Mouse (Mus musculus) embryonic facial prominence, embryonic 11.5 days (tissue): ENCODE results near the gene Rnf223. TPM values are rescaled to one million over a fixed set of nuclear protein-coding genes. Genes with fewer than 3 reads are reported as not detected.

Experiments used
- ATAC-seq: fragments of 200-750 bp; cut with Nextera tagmentation; replicated peaks from 2 replicates; pipeline ENCODE4 v1.8.0; 2017; ENCODE audit warnings: low read depth; ENCODE audit not compliant: insufficient number of reproducible peaks, low FRiP score, low TSS enrichment
- DNase-seq: peaks from one replicate; pipeline ENCODE4 v3.0.0-alpha.2; 2015; ENCODE audit warnings: low spot score
- H3K27ac ChIP-seq: fragments of 300-500 bp; sonication (generic); replicated peaks from 2 replicates; pipeline ENCODE4 v1.5.1; 2014; ENCODE audit warnings: mild to moderate bottlenecking, low read depth, low read length, control low read depth
- H3K27me3 ChIP-seq: fragments of 300-500 bp; sonication (generic); 2 replicates; pipeline ENCODE4 v1.6.1; 2014; ENCODE audit warnings: mild to moderate bottlenecking, low read length, moderate library complexity, mixed read lengths; ENCODE audit not compliant: control insufficient read depth, insufficient read depth
- H3K36me3 ChIP-seq: fragments of 300-500 bp; sonication (generic); replicated peaks from 2 replicates; pipeline ENCODE4 v1.6.1; 2014; ENCODE audit warnings: low read depth, mild to moderate bottlenecking, low read length, moderate library complexity, mixed read lengths; ENCODE audit not compliant: control insufficient read depth, insufficient read depth
- H3K4me1 ChIP-seq: fragments of 300-500 bp; sonication (generic); 2 replicates; pipeline ENCODE4 v1.6.1; 2014; ENCODE audit warnings: low read length, mixed read lengths; ENCODE audit not compliant: control insufficient read depth, insufficient read depth
- H3K4me2 ChIP-seq: fragments of 300-500 bp; sonication (generic); 2 replicates; pipeline ENCODE4 v1.6.1; 2014; ENCODE audit warnings: low read depth, mild to moderate bottlenecking, control low read depth, low read length, moderate library complexity
- H3K4me3 ChIP-seq: fragments of 300-500 bp; sonication (generic); 2 replicates; pipeline ENCODE4 v1.5.1; 2014; ENCODE audit warnings: low read depth, low read length, control low read depth
- H3K9ac ChIP-seq: fragments of 300-500 bp; sonication (generic); replicated peaks from 2 replicates; pipeline ENCODE4 v1.6.1; 2014; ENCODE audit warnings: mild to moderate bottlenecking, control low read depth, low read length
- H3K9me3 ChIP-seq: fragments of 300-500 bp; sonication (generic); replicated peaks from 2 replicates; pipeline ENCODE4 v1.6.1; 2016; ENCODE audit warnings: mild to moderate bottlenecking, low read length, inconsistent platforms, mixed read lengths; ENCODE audit not compliant: control insufficient read depth
- WGBS: fragments of 180-500 bp; shearing (Covaris S2); extraction: QIAGEN DNeasy Blood & Tissue Kit; methylation state at CpG from one replicate; pipeline ENCODE4 v1.1.7; 2014; 5-methylcytosine and 5-hydroxymethylcytosine counted together
- polyA plus RNA-seq: library from polyadenylated mRNA; unstranded; fragments of >200 nt; fragmentation: Nextera tagmentation; extraction: Ambion mirVana; gene quantifications from 2 replicates; pipeline ENCODE4 v1.2.1, GENCODE M21; 2014

The Rnf223 gene
- 0.38 and 0.43 TPM in 2 replicates for polyA plus RNA-seq

GRCm38 (mm10) chr4:156130436-156130835, at the start of gene Rnf223:
TSS of gene Rnf223 (plus strand) at chr4:156130513.
- Histone ChIP-seq H3K9me3 (no peaks in the 10 kb centered on the region), H3K4me3 (no peak within 1 kb of the TSS), H3K27me3 (no peaks in the 10 kb centered on the region), H3K27ac (no peak within 1 kb of the TSS), H3K4me1 (no peaks in the 10 kb centered on the region), H3K4me2 (no peak within 1 kb of the TSS), H3K36me3 (peaks cover 5% of the 10 kb centered on the region), H3K9ac (no peak within 1 kb of the TSS)
- ATAC-seq (no peak), DNase-seq (no peak)
- 83% methylated on average over 15 of the region's 15 CpGs for WGBS

- Histone ChIP-seq H3K4me2 (no peak overlapping the region), H3K4me3 (no peak overlapping the region), H3K27me3 (0 out of 2 replicates have a peak, but pooled peaks cover 4% of the 10 kb centered on the region), H3K27ac (no peak overlapping the region), H3K4me1 (peaks cover 4% of the 10 kb centered on the region; the same call in 1 of the 2 replicates), H3K36me3 (no peaks in the 10 kb centered on the region), H3K9me3 (no peaks in the 10 kb centered on the region), H3K9ac (no peak overlapping the region)
- no peak for DNase-seq
- ATAC-seq = no peak
- 60% methylated on average over 4 of the region's 4 CpGs for WGBS
These were observed 47.6 kb upstream of the Rnf223 start for GRCm38 (mm10) chr4:156082621-156083234.

- H3K27ac ChIP-seq = no peak overlapping the region
- H3K9me3 ChIP-seq = no peaks in the 10 kb centered on the region
- H3K9ac ChIP-seq = no peak overlapping the region
- H3K27me3 ChIP-seq = no peaks in the 10 kb centered on the region
- no peak for DNase-seq
- WGBS = 81% methylated on average over 5 of the region's 5 CpGs
- no peak overlapping the region for H3K4me2 ChIP-seq
- H3K4me1 ChIP-seq = no peaks in the 10 kb centered on the region
- no peak overlapping the region for H3K4me3 ChIP-seq
- no peaks in the 10 kb centered on the region for H3K36me3 ChIP-seq
- no peak for ATAC-seq
These were observed 47.0 kb upstream of the Rnf223 start for GRCm38 (mm10) chr4:156083348-156083747.

DNA sequence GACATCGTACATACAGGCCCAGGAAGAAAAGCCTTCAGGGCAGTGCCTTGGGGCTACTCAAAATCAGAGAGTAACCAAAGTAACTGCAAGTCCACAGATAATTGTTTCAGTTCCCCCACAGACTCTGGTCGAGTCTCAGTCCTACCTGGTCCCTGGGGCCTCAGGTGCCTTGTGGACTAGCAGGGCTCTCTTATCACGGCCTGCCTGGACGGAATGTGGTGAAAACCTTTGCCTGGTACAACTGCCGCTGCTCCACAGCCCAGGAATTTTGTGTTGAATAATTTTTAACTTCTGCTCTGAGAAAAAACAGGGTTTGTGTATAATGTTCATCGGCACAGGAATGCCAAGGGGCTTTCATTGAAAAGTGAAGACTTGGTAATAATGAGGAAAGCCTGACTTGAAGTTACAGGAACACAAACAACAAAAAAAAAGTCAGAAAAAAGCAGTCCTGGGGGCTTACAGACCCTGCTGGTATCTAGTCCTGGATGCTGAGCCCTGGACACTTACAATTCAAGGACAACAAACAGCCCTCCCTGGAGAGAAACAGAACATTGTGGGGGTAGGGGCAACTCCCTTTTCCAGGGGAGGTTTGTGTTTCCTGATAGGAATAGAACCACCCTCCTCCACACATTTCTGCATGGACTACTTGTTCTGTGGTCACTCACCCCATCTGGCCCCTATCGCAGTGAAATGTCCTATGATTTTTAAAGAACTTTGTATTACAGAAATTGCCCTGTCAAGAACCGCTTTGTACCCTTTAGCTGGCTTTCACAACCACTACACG, 46.0 kb upstream of the Rnf223 start:
- Histone ChIP-seq H3K36me3 (no peaks in the 10 kb centered on the region), H3K4me3 (no peak overlapping the region), H3K9ac (no peak overlapping the region), H3K27me3 (no peaks in the 10 kb centered on the region), H3K9me3 (no peaks in the 10 kb centered on the region), H3K4me2 (no peak overlapping the region), H3K27ac (no peak overlapping the region), H3K4me1 (no peaks in the 10 kb centered on the region)
- 74% methylated on average over 9 of the region's 9 CpGs for WGBS
- ATAC-seq (no peak), DNase-seq (no peak)

DNA sequence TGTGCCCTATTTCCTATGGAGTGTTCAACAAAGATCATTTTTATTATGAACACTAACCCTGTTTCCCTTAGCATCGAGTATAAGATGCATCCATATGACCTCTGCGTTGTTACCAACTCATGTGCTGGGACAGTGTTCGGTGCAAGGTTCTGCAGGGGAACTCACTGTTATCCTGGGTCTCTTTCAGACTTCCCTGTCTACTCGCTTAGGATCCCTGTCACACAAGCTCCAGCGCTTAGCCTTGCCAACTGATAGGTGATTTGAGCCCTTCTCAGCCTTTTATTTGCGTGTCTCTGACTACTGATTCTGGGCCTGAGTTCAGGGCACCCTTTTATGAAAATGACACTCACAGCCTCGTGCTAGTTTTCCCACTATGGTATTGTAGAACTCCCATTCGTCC, 45.1 kb upstream of the Rnf223 start:
- no peak overlapping the region for H3K4me2 ChIP-seq
- H3K9ac ChIP-seq = no peak overlapping the region
- H3K4me1 ChIP-seq = no peaks in the 10 kb centered on the region
- H3K9me3 ChIP-seq = no peaks in the 10 kb centered on the region
- DNase-seq = no peak
- H3K4me3 ChIP-seq = no peak overlapping the region
- H3K27me3 ChIP-seq = no peaks in the 10 kb centered on the region
- no peak for ATAC-seq
- 85% methylated on average over 8 of the region's 8 CpGs for WGBS
- H3K27ac ChIP-seq = no peak overlapping the region
- H3K36me3 ChIP-seq = no peaks in the 10 kb centered on the region

- no peaks in the 10 kb centered on the region for H3K36me3 ChIP-seq
- DNase-seq (no peak), ATAC-seq (no peak)
- WGBS = 34% methylated on average over 5 of the region's 5 CpGs
- H3K9ac ChIP-seq = no peak overlapping the region
- no peak overlapping the region for H3K4me2 ChIP-seq
- no peaks in the 10 kb centered on the region for H3K4me1 ChIP-seq
- H3K27ac ChIP-seq = no peak overlapping the region
- no peaks in the 10 kb centered on the region for H3K27me3 ChIP-seq
- no peaks in the 10 kb centered on the region for H3K9me3 ChIP-seq
- no peak overlapping the region for H3K4me3 ChIP-seq
These were observed 42.8 kb upstream of the Rnf223 start for GRCm38 (mm10) chr4:156087398-156088087.

DNA sequence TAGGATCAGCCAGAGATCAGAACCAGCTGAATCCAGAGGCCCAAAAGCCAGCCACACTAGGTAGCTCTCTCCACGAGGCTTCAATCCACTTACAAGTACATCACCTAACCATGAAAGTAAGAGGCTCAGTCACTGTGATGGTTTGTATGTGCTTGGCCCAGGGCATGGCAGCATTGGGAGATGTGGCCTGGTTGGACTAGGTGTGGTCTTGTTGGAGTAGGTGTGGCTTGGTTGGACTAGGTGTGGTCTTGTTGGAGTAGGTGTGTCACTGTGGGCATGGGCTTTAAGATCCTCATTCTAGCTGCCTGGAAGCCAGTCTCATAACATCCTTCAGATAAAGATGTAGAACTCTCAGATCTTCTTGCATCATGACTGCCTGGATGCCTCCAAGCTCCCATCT, 39.1 kb upstream of the Rnf223 start:
- H3K36me3 ChIP-seq = no peaks in the 10 kb centered on the region
- H3K4me3 ChIP-seq = no peak overlapping the region
- no peak for ATAC-seq
- no peaks in the 10 kb centered on the region for H3K4me1 ChIP-seq
- H3K27ac ChIP-seq = no peak overlapping the region
- no peaks in the 10 kb centered on the region for H3K9me3 ChIP-seq
- no peak for DNase-seq
- no peak overlapping the region for H3K9ac ChIP-seq
- H3K27me3 ChIP-seq = no peaks in the 10 kb centered on the region
- H3K4me2 ChIP-seq = no peak overlapping the region
- WGBS = 50% methylated on average over 1 of the region's 1 CpGs

GRCm38 (mm10) chr4:156092765-156093164, 37.5 kb upstream of the Rnf223 start:
- no peak for DNase-seq
- WGBS = 92% methylated on average over 1 of the region's 1 CpGs
- Histone ChIP-seq H3K27me3 (no peaks in the 10 kb centered on the region), H3K9ac (no peak overlapping the region), H3K4me2 (no peak overlapping the region), H3K4me1 (no peaks in the 10 kb centered on the region), H3K4me3 (no peak overlapping the region), H3K9me3 (no peaks in the 10 kb centered on the region), H3K27ac (no peak overlapping the region), H3K36me3 (no peaks in the 10 kb centered on the region)
- ATAC-seq = no peak
